Mouse (Mus musculus) embryonic facial prominence, embryonic 12.5 days (tissue): ENCODE data around the gene Higd2a. TPM values are rescaled to one million over a fixed set of nuclear protein-coding genes. Genes with fewer than 3 reads are reported as not detected.

Experiments used
- ATAC-seq: fragments of 200-750 bp; cut with Nextera tagmentation; 2 replicates; pipeline ENCODE4 v1.8.0; 2017; ENCODE audit not compliant: insufficient number of reproducible peaks, insufficient read depth, low FRiP score, low TSS enrichment
- H3K27ac ChIP-seq: fragments of 300-500 bp; sonication (generic); 2 replicates; pipeline ENCODE4 v1.5.1; 2016; ENCODE audit warnings: mild to moderate bottlenecking
- H3K27me3 ChIP-seq: fragments of 300-500 bp; sonication (generic); 2 replicates; pipeline ENCODE4 v1.6.1; 2016; ENCODE audit warnings: mild to moderate bottlenecking, moderate library complexity
- H3K36me3 ChIP-seq: fragments of 300-500 bp; sonication (generic); 2 replicates; pipeline ENCODE4 v1.6.1; 2016; ENCODE audit warnings: mild to moderate bottlenecking
- H3K4me1 ChIP-seq: fragments of 300-500 bp; sonication (generic); 2 replicates; pipeline ENCODE4 v1.6.1; 2016
- H3K4me2 ChIP-seq: fragments of 300-500 bp; sonication (generic); replicated peaks from 2 replicates; pipeline ENCODE4 v1.6.1; 2016; ENCODE audit warnings: mild to moderate bottlenecking, moderate library complexity
- H3K4me3 ChIP-seq: fragments of 300-500 bp; sonication (generic); 2 replicates; pipeline ENCODE4 v1.5.1; 2016; ENCODE audit warnings: mild to moderate bottlenecking
- H3K9ac ChIP-seq: fragments of 300-500 bp; sonication (generic); 2 replicates; pipeline ENCODE4 v1.6.1; 2016; ENCODE audit warnings: mild to moderate bottlenecking, moderate library complexity
- H3K9me3 ChIP-seq: fragments of 300-500 bp; sonication (generic); 2 replicates; pipeline ENCODE4 v1.6.1; 2016; ENCODE audit warnings: mild to moderate bottlenecking, moderate library complexity
- WGBS: fragments of 180-500 bp; shearing (Covaris S2); methylation state at CpG from one replicate; pipeline ENCODE4 v1.1.7; 2016; 5-methylcytosine and 5-hydroxymethylcytosine counted together
- microRNA-seq: library from miRNA; unstranded; fragments of <30 nt; microRNA quantifications from one replicate; pipeline ENCODE4, GENCODE M21; 2017
- polyA plus RNA-seq: library from polyadenylated mRNA; unstranded; fragments of >200 nt; fragmentation: Nextera tagmentation; extraction: Ambion mirVana; gene quantifications from 2 replicates; pipeline ENCODE4 v1.2.1, GENCODE M21; 2016

The Higd2a gene
- polyA plus RNA-seq, 1 experiment from 2014 or later, result 170 TPM

DNA sequence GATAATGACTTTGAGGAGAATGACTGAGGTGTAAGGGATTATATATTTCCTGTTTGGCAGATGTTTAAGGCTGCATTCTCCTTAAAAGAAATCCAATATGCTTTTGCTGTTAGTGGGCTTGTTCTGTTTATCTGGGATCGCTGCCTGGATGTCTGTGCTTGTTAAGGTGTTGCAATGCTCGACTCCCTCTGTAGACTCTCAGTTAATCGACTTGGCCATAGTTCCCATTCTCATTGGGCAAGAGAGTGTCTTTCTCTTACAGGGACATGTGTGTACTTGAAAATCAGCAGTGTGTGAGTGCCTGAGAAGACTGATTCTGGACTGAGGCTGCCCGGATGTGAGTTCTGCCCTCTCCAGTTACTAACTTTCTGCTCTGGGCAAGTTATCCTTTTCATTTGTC, 39.1 kb downstream of the Higd2a start:
- Histone ChIP-seq H3K27ac (no peak overlapping the region), H3K9me3 (no peaks in the 10 kb centered on the region), H3K27me3 (no peaks in the 10 kb centered on the region), H3K4me2 (no peak overlapping the region), H3K4me1 (0 out of 2 replicates have a peak, but pooled peaks cover 2% of the 10 kb centered on the region), H3K9ac (no peak overlapping the region), H3K36me3 (peaks cover 5% of the 10 kb centered on the region; the same call in 1 of the 2 replicates), H3K4me3 (no peak overlapping the region)
- no peak for ATAC-seq
- WGBS, result 85% methylated on average over 4 of the region's 4 CpGs

DNA sequence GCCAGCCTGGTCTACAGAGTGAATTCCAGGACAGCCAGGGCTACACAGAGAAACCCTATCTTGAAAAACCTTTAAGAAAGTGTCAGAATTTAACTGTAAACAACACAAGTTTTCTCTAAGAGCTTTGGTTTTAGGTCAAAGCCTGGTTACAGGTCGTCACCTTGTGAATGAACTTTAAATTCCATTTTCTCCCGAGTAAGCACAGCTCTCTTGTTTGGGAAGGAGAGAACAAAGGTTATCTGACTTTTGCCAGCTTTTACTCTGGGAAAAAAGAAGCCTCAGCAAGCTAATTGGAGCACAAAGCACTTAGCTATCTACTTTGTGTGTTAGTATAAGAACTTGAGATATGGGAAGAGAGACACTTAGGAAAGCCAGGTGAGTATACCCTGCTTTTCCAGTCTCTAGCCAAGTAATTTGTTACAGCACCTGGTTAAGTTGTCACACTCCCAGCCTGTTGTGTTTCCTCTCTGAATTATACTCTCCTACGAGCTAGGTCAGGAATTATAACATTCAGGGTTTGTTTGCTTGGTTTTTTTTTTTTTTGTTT, 42.8 kb downstream of the Higd2a start:
- 0 out of 2 replicates have a peak, but pooled peaks cover 11% of the 10 kb centered on the region for H3K36me3 ChIP-seq
- WGBS, result 75% methylated on average over 3 of the region's 3 CpGs
- H3K4me1 ChIP-seq, result no peaks in the 10 kb centered on the region
- no peak for ATAC-seq
- H3K27ac ChIP-seq, result no peak overlapping the region
- no peaks in the 10 kb centered on the region for H3K9me3 ChIP-seq
- H3K27me3 ChIP-seq, result no peaks in the 10 kb centered on the region
- no peak overlapping the region for H3K9ac ChIP-seq
- H3K4me3 ChIP-seq, result no peak overlapping the region
- H3K4me2 ChIP-seq, result no peak overlapping the region

DNA sequence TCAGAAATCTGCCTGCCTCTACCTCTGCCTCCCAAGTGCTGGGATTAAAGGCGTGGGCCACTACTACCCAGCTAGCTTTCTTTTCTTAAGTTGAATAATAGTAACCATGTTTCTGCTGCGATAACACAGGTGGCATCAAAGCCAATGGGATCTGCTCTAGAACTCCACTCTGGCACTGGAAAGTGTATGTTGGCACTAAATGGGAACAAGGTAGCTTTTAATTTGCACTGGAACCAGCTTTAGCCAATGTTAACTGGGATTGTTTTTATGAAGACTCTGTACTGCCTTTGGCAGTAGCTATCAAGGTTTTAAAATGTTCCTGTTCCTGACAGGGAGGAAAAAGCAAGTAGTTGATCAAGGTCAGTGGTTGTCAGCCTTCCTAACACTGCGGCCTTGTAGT, 45.0 kb downstream of the Higd2a start:
- Histone ChIP-seq H3K4me3 (no peak overlapping the region), H3K27me3 (no peaks in the 10 kb centered on the region), H3K36me3 (peaks cover 27% of the 10 kb centered on the region), H3K4me1 (no peaks in the 10 kb centered on the region), H3K9ac (no peak overlapping the region), H3K4me2 (no peak overlapping the region), H3K27ac (no peak overlapping the region), H3K9me3 (no peaks in the 10 kb centered on the region)
- 97% methylated on average over 3 of the region's 3 CpGs for WGBS
- no peak for ATAC-seq

Small RNAs within 50 kb of the gene (microRNA-seq; reads per million reads assigned to microRNA genes)
- not detected for gene Gm24195

Other genes with a start within 250 kb of the Higd2a start
- gene Cplx2, start 218.9 kb upstream of the Higd2a start, polyA plus RNA-seq, result 8.3 and 8.4 TPM in 2 replicates
- 142 and 149 TPM in 2 replicates for gene Thoc3, start 121.4 kb upstream of the Higd2a start, polyA plus RNA-seq
- gene Simc1, start 86.4 kb upstream of the Higd2a start, polyA plus RNA-seq, result 20.2 and 21.1 TPM in 2 replicates
- 168 and 169 TPM in 2 replicates for gene 4833439L19Rik, start 24.8 kb upstream of the Higd2a start, polyA plus RNA-seq
- 35.9 and 36.8 TPM in 2 replicates for gene Arl10, start 15.2 kb upstream of the Higd2a start, polyA plus RNA-seq
- 84.7 and 85.7 TPM in 2 replicates for gene Nop16, start 117 bp upstream of the Higd2a start, polyA plus RNA-seq
- gene Cltb, start 21.1 kb downstream of the Higd2a start, polyA plus RNA-seq, result 27.5 and 28.0 TPM in 2 replicates
- 86.6 and 92.4 TPM in 2 replicates for gene Faf2, start 31.6 kb downstream of the Higd2a start, polyA plus RNA-seq
- 58.0 and 65.3 TPM in 2 replicates for gene Rnf44, start 103.7 kb downstream of the Higd2a start, polyA plus RNA-seq
- gene Cdhr2, start 111.3 kb downstream of the Higd2a start, polyA plus RNA-seq, result 0.05 and 0.06 TPM in 2 replicates
- gene Gprin1, start 159.7 kb downstream of the Higd2a start, polyA plus RNA-seq, result 2.1 and 4.2 TPM in 2 replicates
- gene Sncb, start 176.4 kb downstream of the Higd2a start, polyA plus RNA-seq, result 0.27 and 0.37 TPM in 2 replicates
- not detected in 2 replicates for gene Eif4e1b, start 193.8 kb downstream of the Higd2a start, polyA plus RNA-seq
- gene Tspan17, start 199.2 kb downstream of the Higd2a start, polyA plus RNA-seq, result 9.9 and 13.2 TPM in 2 replicates